Mouse (Mus musculus) cerebellum, adult 2 months (tissue): ENCODE measurements around the gene Emg1.

Source experiments
- CTCF ChIP-seq: fragments of 200-500 bp; IDR thresholded peaks from 2 replicates; pipeline ENCODE4 v1.5.1; 2011; ENCODE audit warnings: low read depth, mild to moderate bottlenecking, control low read depth, low read length, moderate library complexity, borderline replicate concordance; ENCODE audit not compliant: insufficient read depth
- POLR2A ChIP-seq: fragments of 200-500 bp; IDR thresholded peaks from 2 replicates; pipeline ENCODE4 v1.6.1; 2011; ENCODE audit warnings: low read length, control low read depth, borderline replicate concordance; ENCODE audit not compliant: insufficient read depth

- TF ChIP-seq POLR2A (no peak), CTCF (no peak)
These were observed 39.9 kb downstream of the Emg1 start for GRCm38 (mm10) chr6:124672100-124672499.
